Mouse (Mus musculus): ENCODE measurements around the gene Slc6a11. TPM values are rescaled to one million over a fixed set of nuclear protein-coding genes. Genes with fewer than 3 reads are reported as not detected.

Gene Slc6a11
- polyA plus RNA-seq, 1 experiment from 2014 or later, result 34.0 TPM

- ATAC-seq (replicated peaks), result peak; percentile 77
- peak overlapping the region; percentile 66 for H3K27ac ChIP-seq
- no peaks in the 10 kb centered on the region for H3K9me3 ChIP-seq
- H3K4me2 ChIP-seq, result no peak overlapping the region
- no peak overlapping the region for H3K4me3 ChIP-seq
- H3K27me3 ChIP-seq (replicated peaks), result peaks cover 62% of the 10 kb centered on the region
- no peak overlapping the region for H3K9ac ChIP-seq
- 15% methylated on average over 7 of the region's 7 CpGs for WGBS
- no peaks in the 10 kb centered on the region for H3K36me3 ChIP-seq (replicated peaks)
- H3K4me1 ChIP-seq, result peaks cover 14% of the 10 kb centered on the region
These were observed 51.5 kb downstream of the Slc6a11 start for GRCm38 (mm10) chr6:114182366-114183179.

GRCm38 (mm10) chr6:114187121-114187520, 56.1 kb downstream of the Slc6a11 start:
- Histone ChIP-seq H3K9ac (no peak overlapping the region), H3K27me3 (replicated peaks) (peaks cover 63% of the 10 kb centered on the region), H3K4me2 (no peak overlapping the region), H3K36me3 (replicated peaks) (no peaks in the 10 kb centered on the region), H3K27ac (no peak overlapping the region), H3K9me3 (peaks cover 6% of the 10 kb centered on the region; the same call in 1 of the 2 replicates), H3K4me3 (no peak overlapping the region), H3K4me1 (peaks cover 10% of the 10 kb centered on the region)
- 58% methylated on average over 4 of the region's 4 CpGs for WGBS
- no peak for ATAC-seq (replicated peaks)

GRCm38 (mm10) chr6:114188869-114189268, 57.8 kb downstream of the Slc6a11 start:
- Histone ChIP-seq H3K27ac (no peak overlapping the region), H3K4me2 (no peak overlapping the region), H3K9ac (no peak overlapping the region), H3K4me1 (no peaks in the 10 kb centered on the region), H3K9me3 (peaks cover 6% of the 10 kb centered on the region; the same call in 1 of the 2 replicates), H3K27me3 (replicated peaks) (peaks cover 78% of the 10 kb centered on the region), H3K4me3 (no peak overlapping the region), H3K36me3 (replicated peaks) (no peaks in the 10 kb centered on the region)
- ATAC-seq (replicated peaks), result no peak
- WGBS, result 73% methylated on average over 8 of the region's 8 CpGs

- Histone ChIP-seq H3K9me3 (peaks cover 5% of the 10 kb centered on the region; the same call in 1 of the 2 replicates), H3K4me2 (no peak overlapping the region), H3K4me3 (no peak overlapping the region), H3K9ac (no peak overlapping the region), H3K4me1 (no peaks in the 10 kb centered on the region), H3K27me3 (replicated peaks) (peaks cover 67% of the 10 kb centered on the region), H3K27ac (no peak overlapping the region), H3K36me3 (replicated peaks) (no peaks in the 10 kb centered on the region)
- no peak for ATAC-seq (replicated peaks)
These were observed 65.0 kb downstream of the Slc6a11 start for GRCm38 (mm10) chr6:114195998-114196397.

GRCm38 (mm10) chr6:114199200-114199845, 68.3 kb downstream of the Slc6a11 start:
- no peak overlapping the region for H3K9ac ChIP-seq
- peaks cover 45% of the 10 kb centered on the region for H3K27me3 ChIP-seq (replicated peaks)
- WGBS, result 49% methylated on average over 9 of the region's 9 CpGs
- H3K27ac ChIP-seq, result no peak overlapping the region
- H3K4me2 ChIP-seq, result no peak overlapping the region
- no peak for ATAC-seq (replicated peaks)
- H3K4me1 ChIP-seq, result no peaks in the 10 kb centered on the region
- H3K9me3 ChIP-seq, result no peaks in the 10 kb centered on the region
- H3K36me3 ChIP-seq (replicated peaks), result no peaks in the 10 kb centered on the region
- H3K4me3 ChIP-seq, result no peak overlapping the region

GRCm38 (mm10) chr6:114204557-114204956, 73.5 kb downstream of the Slc6a11 start:
- Histone ChIP-seq H3K4me3 (no peak overlapping the region), H3K9me3 (no peaks in the 10 kb centered on the region), H3K27ac (no peak overlapping the region), H3K36me3 (replicated peaks) (no peaks in the 10 kb centered on the region), H3K4me2 (no peak overlapping the region), H3K27me3 (replicated peaks) (peaks cover 12% of the 10 kb centered on the region; the same call in 1 of the 2 replicates), H3K9ac (no peak overlapping the region), H3K4me1 (no peaks in the 10 kb centered on the region)
- WGBS, result 86% methylated on average over 3 of the region's 3 CpGs
- ATAC-seq (replicated peaks), result no peak

- peaks cover 11% of the 10 kb centered on the region; the same call in 1 of the 2 replicates for H3K27me3 ChIP-seq (replicated peaks)
- no peak for ATAC-seq (replicated peaks)
- H3K36me3 ChIP-seq (replicated peaks), result no peaks in the 10 kb centered on the region
- no peak overlapping the region for H3K9ac ChIP-seq
- no peaks in the 10 kb centered on the region for H3K4me1 ChIP-seq
- no peaks in the 10 kb centered on the region for H3K9me3 ChIP-seq
- no peak overlapping the region for H3K27ac ChIP-seq
- no peak overlapping the region for H3K4me2 ChIP-seq
- H3K4me3 ChIP-seq, result no peak overlapping the region
- 93% methylated on average over 2 of the region's 2 CpGs for WGBS
These were observed 77.3 kb downstream of the Slc6a11 start for GRCm38 (mm10) chr6:114208296-114208695.

GRCm38 (mm10) chr6:114214393-114214792, 83.4 kb downstream of the Slc6a11 start:
- Histone ChIP-seq H3K27me3 (replicated peaks) (peaks cover 11% of the 10 kb centered on the region; the same call in 1 of the 2 replicates), H3K27ac (no peak overlapping the region), H3K4me3 (no peak overlapping the region), H3K9ac (no peak overlapping the region), H3K4me2 (no peak overlapping the region), H3K4me1 (peaks cover 14% of the 10 kb centered on the region), H3K36me3 (replicated peaks) (no peaks in the 10 kb centered on the region), H3K9me3 (no peaks in the 10 kb centered on the region)
- ATAC-seq (replicated peaks), result no peak
- WGBS, result 88% methylated on average over 4 of the region's 4 CpGs

GRCm38 (mm10) chr6:114216741-114217414, 85.8 kb downstream of the Slc6a11 start:
- Histone ChIP-seq H3K9ac (no peak overlapping the region), H3K4me1 (peaks cover 14% of the 10 kb centered on the region), H3K36me3 (replicated peaks) (no peaks in the 10 kb centered on the region), H3K4me3 (no peak overlapping the region), H3K4me2 (no peak overlapping the region), H3K27me3 (replicated peaks) (no peaks in the 10 kb centered on the region; the same call in 1 of the 2 replicates), H3K27ac (peak overlapping the region; percentile 70), H3K9me3 (no peaks in the 10 kb centered on the region)
- peak; percentile 88 for ATAC-seq (replicated peaks)
- 40% methylated on average over 13 of the region's 13 CpGs for WGBS

- H3K27me3 ChIP-seq (replicated peaks), result peaks cover 5% of the 10 kb centered on the region
- no peak overlapping the region for H3K27ac ChIP-seq
- H3K9me3 ChIP-seq, result no peaks in the 10 kb centered on the region
- no peak for ATAC-seq (replicated peaks)
- H3K4me2 ChIP-seq, result no peak overlapping the region
- WGBS, result 26% methylated on average over 4 of the region's 4 CpGs
- no peak overlapping the region for H3K9ac ChIP-seq
- peaks cover 4% of the 10 kb centered on the region; the same call in 1 of the 2 replicates for H3K4me1 ChIP-seq
- H3K36me3 ChIP-seq (replicated peaks), result no peaks in the 10 kb centered on the region
- H3K4me3 ChIP-seq, result no peak overlapping the region
These were observed 93.4 kb downstream of the Slc6a11 start for GRCm38 (mm10) chr6:114224399-114224798.

- peak overlapping the region; percentile 51 for H3K27ac ChIP-seq
- no peak overlapping the region for H3K4me2 ChIP-seq
- H3K9me3 ChIP-seq, result no peaks in the 10 kb centered on the region
- H3K36me3 ChIP-seq (replicated peaks), result no peaks in the 10 kb centered on the region
- no peak overlapping the region for H3K9ac ChIP-seq
- WGBS, result 2% methylated on average over 2 of the region's 2 CpGs
- H3K27me3 ChIP-seq (replicated peaks), result peaks cover 5% of the 10 kb centered on the region; the same call in 1 of the 2 replicates
- H3K4me1 ChIP-seq, result peaks cover 4% of the 10 kb centered on the region; the same call in 1 of the 2 replicates
- H3K4me3 ChIP-seq, result no peak overlapping the region
- ATAC-seq (replicated peaks), result no peak
These were observed 96.3 kb downstream of the Slc6a11 start for GRCm38 (mm10) chr6:114227378-114227777.

GRCm38 (mm10) chr6:114228196-114228595, 97.2 kb downstream of the Slc6a11 start:
- Histone ChIP-seq H3K4me2 (no peak overlapping the region), H3K27ac (no peak overlapping the region), H3K9me3 (no peaks in the 10 kb centered on the region), H3K9ac (no peak overlapping the region), H3K4me3 (no peak overlapping the region), H3K36me3 (replicated peaks) (no peaks in the 10 kb centered on the region), H3K27me3 (replicated peaks) (peaks cover 5% of the 10 kb centered on the region; the same call in 1 of the 2 replicates), H3K4me1 (peaks cover 4% of the 10 kb centered on the region; the same call in 1 of the 2 replicates)
- WGBS, result 82% methylated on average over 3 of the region's 3 CpGs
- no peak for ATAC-seq (replicated peaks)

All from midbrain, embryonic 15.5 days (tissue).